Mouse (Mus musculus) C2C12 (cell line): ENCODE results near the gene Cnn1. TPM values are rescaled to one million over a fixed set of nuclear protein-coding genes. Genes with fewer than 3 reads are reported as not detected.

Experiments
- H3K27me3 ChIP-seq: one replicate; pipeline ENCODE4 v1.6.1; 2011; ENCODE audit not compliant: control insufficient read depth, insufficient read depth, insufficient read length
- H3K36me3 ChIP-seq: one replicate; pipeline ENCODE4 v1.6.1; 2011; ENCODE audit not compliant: control insufficient read depth, insufficient read depth
- H3K4me3 ChIP-seq: one replicate; pipeline ENCODE4 v1.5.1; 2011; ENCODE audit warnings: mild to moderate bottlenecking, control low read depth; ENCODE audit not compliant: poor library complexity, insufficient read depth, severe bottlenecking
- H3K79me2 ChIP-seq: one replicate; pipeline ENCODE4 v1.6.1; 2011; ENCODE audit not compliant: control insufficient read depth, insufficient read depth
- H3K79me3 ChIP-seq: one replicate; pipeline ENCODE4 v1.6.1; 2011; ENCODE audit warnings: low read depth, control low read depth
- H3ac ChIP-seq: one replicate; pipeline ENCODE3; 2011; ENCODE audit warnings: low read depth; ENCODE audit not compliant: control insufficient read depth, insufficient read length
- CEBPB ChIP-seq: IDR thresholded peaks from one replicate; pipeline ENCODE4 v1.6.1; 2011; ENCODE audit warnings: low read depth, mild to moderate bottlenecking, control low read depth, moderate library complexity
- CTCF ChIP-seq: IDR thresholded peaks from one replicate; pipeline ENCODE4 v1.5.1; 2011; ENCODE audit not compliant: control insufficient read depth, insufficient read depth, insufficient read length
- FOSL1 ChIP-seq: IDR thresholded peaks from one replicate; pipeline ENCODE4 v1.8.0; 2011; ENCODE audit warnings: mild to moderate bottlenecking, low read length; ENCODE audit not compliant: poor library complexity, insufficient read depth, severe bottlenecking
- MAX ChIP-seq: IDR thresholded peaks from one replicate; pipeline ENCODE4 v1.6.1; 2011; ENCODE audit warnings: mild to moderate bottlenecking, control low read depth
- MYOD1 ChIP-seq: IDR thresholded peaks from one replicate; pipeline ENCODE4 v1.6.1; 2011; ENCODE audit warnings: low read depth; ENCODE audit not compliant: control insufficient read depth, insufficient read length
- MYOG ChIP-seq: IDR thresholded peaks from one replicate; pipeline ENCODE4 v1.6.1; 2011; ENCODE audit not compliant: control insufficient read depth, insufficient read length; ENCODE audit errors: extremely low read depth
- USF1 ChIP-seq: IDR thresholded peaks from one replicate; pipeline ENCODE4 v1.6.1; 2011; ENCODE audit warnings: low read depth, mild to moderate bottlenecking, control low read depth, moderate library complexity
- polyA plus RNA-seq: library from polyadenylated mRNA; unstranded; fragments of >200 nt; fragmentation: generic; extraction: Trizol; gene quantifications from one replicate; pipeline ENCODE4 v1.2.1, GENCODE M21; 2012; ENCODE audit warnings: missing spikeins

Gene Cnn1
- polyA plus RNA-seq, 1 experiment, result 52.4 TPM

- Histone ChIP-seq H3K4me3 (no peak overlapping the region), H3K79me3 (no peaks in the 10 kb centered on the region), H3K79me2 (no peaks in the 10 kb centered on the region), H3ac (peak overlapping the region; percentile 62), H3K36me3 (no peaks in the 10 kb centered on the region), H3K27me3 (no peaks in the 10 kb centered on the region)
- TF ChIP-seq MYOD1 (no peak), MYOG (no peak), CTCF (no peak), CEBPB (no peak), USF1 (no peak), FOSL1 (no peak)
These were observed 906 bp downstream of the Cnn1 start for GRCm38 (mm10) chr9:22099922-22100321.

DNA sequence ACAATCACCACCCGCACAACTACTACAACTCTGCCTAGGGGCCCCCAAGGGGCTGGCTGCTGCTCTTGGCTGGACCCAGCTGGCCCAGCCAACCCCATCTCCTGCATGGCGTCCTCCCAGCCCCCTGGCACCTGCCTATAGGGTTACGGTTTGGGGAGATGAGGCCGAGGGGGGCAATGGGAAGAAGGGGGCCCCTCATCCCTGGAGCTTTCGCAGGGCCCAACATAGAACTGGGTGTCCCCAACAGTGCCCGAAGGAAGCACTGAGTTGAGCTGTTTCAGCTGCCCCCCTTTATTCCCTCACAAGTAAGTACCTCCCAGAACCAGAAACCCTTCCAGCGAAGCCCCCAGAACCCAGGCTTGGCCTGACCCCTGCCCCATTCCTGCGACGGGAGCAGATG lies 9.2 kb downstream of the Cnn1 start:
- Histone ChIP-seq H3K79me2 (no peaks in the 10 kb centered on the region), H3K27me3 (no peaks in the 10 kb centered on the region), H3K4me3 (no peak overlapping the region), H3K79me3 (no peaks in the 10 kb centered on the region), H3ac (no peak overlapping the region), H3K36me3 (peaks cover 12% of the 10 kb centered on the region)
- TF ChIP-seq MYOG (no peak), MYOD1 (no peak), CEBPB (no peak), CTCF (no peak), MAX (no peak), USF1 (no peak), FOSL1 (no peak)

GRCm38 (mm10) chr9:22115635-22116034 lies 16.6 kb downstream of the Cnn1 start:
- H3K79me2 ChIP-seq, result peaks cover 30% of the 10 kb centered on the region
- peaks cover 16% of the 10 kb centered on the region for H3K79me3 ChIP-seq
- peaks cover 15% of the 10 kb centered on the region for H3K36me3 ChIP-seq
- H3K27me3 ChIP-seq, result no peaks in the 10 kb centered on the region
- TF ChIP-seq CTCF (no peak), CEBPB (no peak), MAX (no peak), MYOG (no peak), USF1 (no peak)
- H3ac ChIP-seq, result no peak overlapping the region
- H3K4me3 ChIP-seq, result no peak overlapping the region

DNA sequence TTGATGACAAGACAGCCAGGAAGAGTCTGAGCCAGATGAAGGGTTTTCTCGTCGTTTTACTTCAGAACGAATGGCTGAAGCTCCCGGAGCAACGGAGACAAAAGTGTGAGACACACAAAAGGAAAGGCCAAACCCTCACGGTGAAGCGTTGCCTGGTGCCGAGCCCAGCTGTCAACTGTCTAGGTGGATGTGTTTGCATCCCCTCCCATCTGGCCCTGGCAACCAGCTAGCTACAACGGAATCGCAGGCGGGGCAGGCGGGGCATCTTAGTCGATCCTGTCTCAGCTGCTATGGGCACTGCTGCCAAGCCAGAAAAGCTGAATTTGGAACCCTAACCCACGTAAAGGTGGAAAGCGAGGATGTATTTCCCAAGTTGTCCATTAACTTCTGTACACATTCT lies 17.1 kb downstream of the Cnn1 start:
- TF ChIP-seq MYOG (no peak), CTCF (no peak), FOSL1 (no peak), CEBPB (no peak), USF1 (no peak), MAX (no peak)
- Histone ChIP-seq H3K79me2 (peaks cover 30% of the 10 kb centered on the region), H3K27me3 (no peaks in the 10 kb centered on the region), H3ac (peak overlapping the region; percentile 72), H3K4me3 (peak overlapping the region; percentile 61), H3K79me3 (peaks cover 16% of the 10 kb centered on the region), H3K36me3 (peaks cover 15% of the 10 kb centered on the region)

DNA sequence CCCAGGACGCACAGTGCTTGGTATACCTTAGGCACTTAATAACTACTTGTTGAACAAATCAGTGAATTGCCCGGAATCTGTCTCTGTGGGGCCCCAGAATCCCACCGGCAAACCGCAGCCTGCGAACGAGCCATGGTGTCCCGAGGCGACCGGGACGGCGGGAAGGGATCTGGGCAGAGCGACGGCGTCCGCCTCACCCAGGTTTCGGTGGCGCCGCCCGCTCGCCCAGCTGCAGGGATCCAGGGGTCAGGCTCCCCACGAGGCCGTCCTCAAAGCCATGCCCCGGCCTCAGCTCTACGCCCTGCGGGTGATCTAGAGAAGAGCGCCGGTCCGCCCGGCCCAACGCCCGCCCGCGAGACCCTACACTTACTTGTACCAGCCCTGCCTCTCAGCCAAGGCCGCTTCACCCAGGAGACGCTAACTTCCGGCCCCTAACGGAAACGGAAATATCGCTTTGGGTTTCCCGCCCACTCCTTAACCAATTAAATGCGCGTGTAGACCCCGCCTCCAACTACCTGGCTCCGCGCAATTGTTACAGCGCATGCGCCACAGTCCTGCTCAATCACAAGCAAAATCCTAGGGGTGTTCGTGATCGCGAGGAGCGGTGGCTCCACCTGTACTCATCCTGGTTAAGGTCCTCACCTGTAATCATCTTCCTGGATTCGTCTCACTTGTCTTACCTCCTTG lies 17.9 kb downstream of the Cnn1 start, which contains the start of gene Elof1:
Gene Elof1, minus strand, starts transcription at position 433 of the 687 bp plus-strand sequence.
- TF ChIP-seq USF1, result no peak
- TF ChIP-seq MYOG, result no peak
- TF ChIP-seq CEBPB, result no peak
- no peak for TF ChIP-seq CTCF
- TF ChIP-seq MYOD1, result no peak
- no peak for TF ChIP-seq MAX
- TF ChIP-seq FOSL1, result no peak
- H3K79me2 ChIP-seq, result peaks cover 30% of the 10 kb centered on the region
- H3ac ChIP-seq, result peak within 1 kb of the TSS; percentile 78
- H3K4me3 ChIP-seq, result peak within 1 kb of the TSS; percentile 61
- H3K79me3 ChIP-seq, result peaks cover 16% of the 10 kb centered on the region
- H3K36me3 ChIP-seq, result peaks cover 15% of the 10 kb centered on the region
- H3K27me3 ChIP-seq, result no peaks in the 10 kb centered on the region

- H3K79me3 ChIP-seq, result peaks cover 16% of the 10 kb centered on the region
- TF ChIP-seq USF1 (no peak), CTCF (peak; percentile 7)
- peaks cover 30% of the 10 kb centered on the region for H3K79me2 ChIP-seq
- no peak overlapping the region for H3ac ChIP-seq
- H3K27me3 ChIP-seq, result peaks cover 3% of the 10 kb centered on the region
- peaks cover 6% of the 10 kb centered on the region for H3K36me3 ChIP-seq
- no peak overlapping the region for H3K4me3 ChIP-seq
These were observed 18.9 kb downstream of the Cnn1 start for GRCm38 (mm10) chr9:22117754-22118456.
